Mouse (Mus musculus): Measurements from ENCODE around the gene Cxcl17. TPM values are rescaled to one million over a fixed set of nuclear protein-coding genes. Genes with fewer than 3 reads are reported as not detected.
"Not testable (repeated sequence)": the region's sequence is repeated elsewhere in the genome, so short reads cannot be mapped to it uniquely, and the experiment has no call there.

Cxcl17 gene
- total RNA-seq, 1 experiment: 0.31 TPM

DNA sequence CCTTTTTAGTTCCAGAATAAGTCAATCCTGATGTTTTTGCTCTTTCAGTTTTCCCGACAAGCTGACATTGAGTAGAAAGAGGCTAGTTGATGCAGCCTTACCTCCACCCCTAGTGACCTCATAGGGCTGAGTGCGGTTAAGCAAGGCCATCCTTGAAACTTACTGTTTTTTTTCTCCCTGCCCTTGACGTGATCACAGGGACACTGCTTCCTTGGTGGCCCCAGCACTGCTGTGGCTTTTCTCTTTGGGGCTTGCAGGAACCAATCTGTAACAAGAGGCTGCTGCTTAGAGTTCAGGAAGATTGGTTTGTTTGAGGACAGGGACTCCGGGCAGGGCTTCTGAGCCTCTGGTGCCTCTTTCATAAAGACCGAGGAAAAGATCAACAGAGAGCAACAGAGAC is 10.7 kb downstream of the Cxcl17 start:
- DNase-seq (ENCODE audit: low read depth, low spot score): no peak
- no peaks in the 10 kb centered on the region for H3K9me3 ChIP-seq (ENCODE audit: control insufficient read depth, insufficient read depth, low read depth, low read length)
- no peak overlapping the region for H3K27ac ChIP-seq (ENCODE audit: insufficient read depth, low read depth, low read length, poor library complexity, severe bottlenecking)

GRCm38 (mm10) chr7:25401551-25401950 is 11.1 kb downstream of the Cxcl17 start:
- peaks cover 2 to 9% of the 10 kb centered on the region in 2 experiments; a peak in 2 of 4 replicates for H3K4me1 ChIP-seq (ENCODE audit: control insufficient read depth in 2 of 2, insufficient read depth in 2 of 2, low read length in 2 of 2, poor library complexity in 1 of 2)
- H3K9ac ChIP-seq (ENCODE audit: insufficient read depth, low read depth, low read length, poor library complexity, severe bottlenecking): no peak overlapping the region
- TF ChIP-seq CHD2 (IDR thresholded peaks at IDR 0.05; ENCODE audit: low read depth, low read length): no peak
- no peak for TF ChIP-seq ZNF384 (IDR thresholded peaks at IDR 0.05; ENCODE audit: low read depth, low read length)
- TF ChIP-seq MAFK (IDR thresholded peaks at IDR 0.05; ENCODE audit: insufficient read depth, low read depth, low read length): no peak
- no peak for TF ChIP-seq ZC3H11A (IDR thresholded peaks at IDR 0.05; ENCODE audit: borderline replicate concordance, low read depth, low read length)
- no peak for TF ChIP-seq HCFC1 (IDR thresholded peaks at IDR 0.05; ENCODE audit: borderline replicate concordance, insufficient read depth, low read length)
- H3K9me3 ChIP-seq (ENCODE audit: control insufficient read depth, insufficient read depth, low read depth, low read length): no peaks in the 10 kb centered on the region
- no peaks in the 10 kb centered on the region for H3K36me3 ChIP-seq (ENCODE audit: control insufficient read depth, insufficient read depth, low read length, poor library complexity, severe bottlenecking)
- in situ Hi-C loops (cut with MboI; ENCODE audit: low sequenced_read_pairs in 2 of 2, unreplicated experiment in 2 of 2): no loop called here
- no peak for DNase-seq (ENCODE audit: low read depth, low spot score)
- no peak overlapping the region for H3K27ac ChIP-seq (ENCODE audit: insufficient read depth, low read depth, low read length, poor library complexity, severe bottlenecking)
- H3K4me3 ChIP-seq (ENCODE audit: insufficient read depth in 1 of 2, low read depth in 1 of 2, low read length in 2 of 2, poor library complexity in 1 of 2, severe bottlenecking in 1 of 2): no peak overlapping the region

More for the DNA sequence above, 10.7 kb downstream of the Cxcl17 start:
- Histone ChIP-seq H3K4me1 (ENCODE audit: control insufficient read depth in 2 of 2, insufficient read depth in 2 of 2, low read length in 2 of 2, poor library complexity in 1 of 2) (peaks cover 2 to 6% of the 10 kb centered on the region in 2 experiments; a peak in 2 of 4 replicates), H3K9ac (ENCODE audit: insufficient read depth, low read depth, low read length, poor library complexity, severe bottlenecking) (no peak overlapping the region), H3K4me3 (ENCODE audit: insufficient read depth in 1 of 2, low read depth in 1 of 2, low read length in 2 of 2, poor library complexity in 1 of 2, severe bottlenecking in 1 of 2) (no peak overlapping the region), H3K36me3 (ENCODE audit: control insufficient read depth, insufficient read depth, low read length, poor library complexity, severe bottlenecking) (no peaks in the 10 kb centered on the region)
- TF ChIP-seq HCFC1 (IDR thresholded peaks at IDR 0.05; ENCODE audit: borderline replicate concordance, insufficient read depth, low read length) (no peak), ZNF384 (IDR thresholded peaks at IDR 0.05; ENCODE audit: low read depth, low read length) (no peak), ZC3H11A (IDR thresholded peaks at IDR 0.05; ENCODE audit: borderline replicate concordance, low read depth, low read length) (no peak), CHD2 (IDR thresholded peaks at IDR 0.05; ENCODE audit: low read depth, low read length) (no peak), MAFK (IDR thresholded peaks at IDR 0.05; ENCODE audit: insufficient read depth, low read depth, low read length) (no peak)
- in situ Hi-C loops (cut with MboI; ENCODE audit: low sequenced_read_pairs in 2 of 2, unreplicated experiment in 2 of 2): no loop called here

DNA sequence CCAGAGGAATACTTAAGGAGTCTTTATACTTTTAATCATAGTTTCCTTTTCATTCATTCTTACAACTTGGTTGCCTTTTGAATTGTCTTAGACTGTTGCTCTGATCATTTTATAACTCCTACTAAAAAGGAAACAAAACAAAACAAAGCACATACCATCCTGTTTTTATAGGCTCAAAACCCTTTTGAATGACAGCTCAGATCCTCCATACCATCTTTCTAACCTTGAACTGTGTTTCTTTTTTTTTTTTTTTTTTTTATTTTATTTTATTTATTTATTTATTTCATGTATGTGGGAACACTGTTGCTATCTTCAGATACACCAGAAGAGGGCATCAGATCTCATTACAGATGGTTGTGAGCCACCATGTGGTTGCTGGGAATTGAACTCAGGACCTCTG is 13.7 kb downstream of the Cxcl17 start:
- H3K4me3 ChIP-seq (ENCODE audit: insufficient read depth in 1 of 2, low read depth in 1 of 2, low read length in 2 of 2, poor library complexity in 1 of 2, severe bottlenecking in 1 of 2); H3K36me3 ChIP-seq (ENCODE audit: control insufficient read depth, insufficient read depth, low read length, poor library complexity, severe bottlenecking); H3K4me1 ChIP-seq (ENCODE audit: control insufficient read depth in 2 of 2, insufficient read depth in 2 of 2, low read length in 2 of 2, poor library complexity in 1 of 2); DNase-seq (ENCODE audit: low read depth, low spot score); H3K27ac ChIP-seq (ENCODE audit: insufficient read depth, low read depth, low read length, poor library complexity, severe bottlenecking); H3K9me3 ChIP-seq (ENCODE audit: control insufficient read depth, insufficient read depth, low read depth, low read length); H3K9ac ChIP-seq (ENCODE audit: insufficient read depth, low read depth, low read length, poor library complexity, severe bottlenecking); in situ Hi-C loops (cut with MboI; ENCODE audit: low sequenced_read_pairs in 2 of 2, unreplicated experiment in 2 of 2): not testable (repeated sequence)
- peak; percentile 78 for TF ChIP-seq ZNF384 (IDR thresholded peaks at IDR 0.05; ENCODE audit: low read depth, low read length)

GRCm38 (mm10) chr7:25398610-25399009 is 14.1 kb downstream of the Cxcl17 start, which contains the start of gene Lipe:
Lipe (minus strand) TSS chr7:25398710.
- DNase-seq (ENCODE audit: low read depth, low spot score): no peak
- H3K4me1 ChIP-seq (ENCODE audit: control insufficient read depth in 2 of 2, insufficient read depth in 2 of 2, low read length in 2 of 2, poor library complexity in 1 of 2): peaks cover 2 to 10% of the 10 kb centered on the region in 2 experiments; a peak in 2 of 4 replicates
- TF ChIP-seq MAFK (IDR thresholded peaks at IDR 0.05; ENCODE audit: insufficient read depth, low read depth, low read length): no peak
- no peak for TF ChIP-seq CHD2 (IDR thresholded peaks at IDR 0.05; ENCODE audit: low read depth, low read length)
- TF ChIP-seq HCFC1 (IDR thresholded peaks at IDR 0.05; ENCODE audit: borderline replicate concordance, insufficient read depth, low read length): no peak
- TF ChIP-seq ZC3H11A (IDR thresholded peaks at IDR 0.05; ENCODE audit: borderline replicate concordance, low read depth, low read length): no peak
- TF ChIP-seq ZNF384 (IDR thresholded peaks at IDR 0.05; ENCODE audit: low read depth, low read length): no peak
- H3K27ac ChIP-seq (ENCODE audit: insufficient read depth, low read depth, low read length, poor library complexity, severe bottlenecking): no peak within 1 kb of the TSS
- no peak within 1 kb of the TSS for H3K9ac ChIP-seq (ENCODE audit: insufficient read depth, low read depth, low read length, poor library complexity, severe bottlenecking)
- H3K9me3 ChIP-seq (ENCODE audit: control insufficient read depth, insufficient read depth, low read depth, low read length): no peaks in the 10 kb centered on the region
- no peak within 1 kb of the TSS for H3K4me3 ChIP-seq (ENCODE audit: insufficient read depth in 1 of 2, low read depth in 1 of 2, low read length in 2 of 2, poor library complexity in 1 of 2, severe bottlenecking in 1 of 2)
- H3K36me3 ChIP-seq (ENCODE audit: control insufficient read depth, insufficient read depth, low read length, poor library complexity, severe bottlenecking): no peaks in the 10 kb centered on the region
- in situ Hi-C loops (cut with MboI; ENCODE audit: low sequenced_read_pairs in 2 of 2, unreplicated experiment in 2 of 2): no loop called here

DNA sequence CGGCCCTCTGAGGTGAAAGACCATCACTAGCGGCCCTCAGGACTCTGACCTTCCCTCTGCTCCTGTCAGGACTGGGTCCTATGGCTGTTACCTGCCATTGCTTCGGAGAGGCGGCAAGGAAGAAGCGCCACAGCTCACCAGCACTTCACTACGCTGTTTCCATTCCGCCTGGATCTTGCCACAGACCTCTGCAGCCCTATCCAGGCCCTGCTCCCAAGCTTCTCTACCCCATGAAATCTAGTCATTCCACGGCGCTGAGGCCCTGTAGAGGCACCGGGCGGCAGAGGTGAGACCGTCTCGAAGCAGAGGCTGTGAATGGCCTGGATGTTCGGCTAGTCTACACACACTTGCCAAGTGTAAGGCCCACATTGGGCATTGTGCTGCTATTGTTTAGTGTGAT is 16.1 kb downstream of the Cxcl17 start:
- TF ChIP-seq ZC3H11A (IDR thresholded peaks at IDR 0.05; ENCODE audit: borderline replicate concordance, low read depth, low read length) (no peak), HCFC1 (IDR thresholded peaks at IDR 0.05; ENCODE audit: borderline replicate concordance, insufficient read depth, low read length) (no peak), ZNF384 (IDR thresholded peaks at IDR 0.05; ENCODE audit: low read depth, low read length) (no peak), MAFK (IDR thresholded peaks at IDR 0.05; ENCODE audit: insufficient read depth, low read depth, low read length) (no peak), CHD2 (IDR thresholded peaks at IDR 0.05; ENCODE audit: low read depth, low read length) (no peak)
- peak overlapping the region; percentile 26 to 31 for H3K4me3 ChIP-seq (ENCODE audit: insufficient read depth in 1 of 2, low read depth in 1 of 2, low read length in 2 of 2, poor library complexity in 1 of 2, severe bottlenecking in 1 of 2)
- no peak overlapping the region for H3K27ac ChIP-seq (ENCODE audit: insufficient read depth, low read depth, low read length, poor library complexity, severe bottlenecking)
- no peaks in the 10 kb centered on the region for H3K36me3 ChIP-seq (ENCODE audit: control insufficient read depth, insufficient read depth, low read length, poor library complexity, severe bottlenecking)
- DNase-seq (ENCODE audit: low read depth, low spot score): no peak
- H3K9ac ChIP-seq (ENCODE audit: insufficient read depth, low read depth, low read length, poor library complexity, severe bottlenecking): peak overlapping the region; percentile 9; the same call in 1 of the 2 replicates
- in situ Hi-C loops (cut with MboI; ENCODE audit: low sequenced_read_pairs in 2 of 2, unreplicated experiment in 2 of 2): no loop called here
- H3K9me3 ChIP-seq (ENCODE audit: control insufficient read depth, insufficient read depth, low read depth, low read length): no peaks in the 10 kb centered on the region
- H3K4me1 ChIP-seq (ENCODE audit: control insufficient read depth in 2 of 2, insufficient read depth in 2 of 2, low read length in 2 of 2, poor library complexity in 1 of 2): peaks cover 2 to 7% of the 10 kb centered on the region in 2 experiments; a peak in 1 of 4 replicates

Measured in ES-E14 (cell line).